Mouse (Mus musculus) cerebellum, postnatal 25 days (tissue): ENCODE measurements at regions not wholly inside any gene's neighbourhood (a gene's known extent, or its start where the extent isn't known, plus 50 kb on each side); places are given as distances from the start of the nearest gene placed in this dataset.

Source experiments
- DNase-seq, 2 experiments: peaks; one replicate each; pipeline ENCODE4 v3.0.0; 2021; ENCODE audit warnings: mixed read lengths in 2 of 2

DNA sequence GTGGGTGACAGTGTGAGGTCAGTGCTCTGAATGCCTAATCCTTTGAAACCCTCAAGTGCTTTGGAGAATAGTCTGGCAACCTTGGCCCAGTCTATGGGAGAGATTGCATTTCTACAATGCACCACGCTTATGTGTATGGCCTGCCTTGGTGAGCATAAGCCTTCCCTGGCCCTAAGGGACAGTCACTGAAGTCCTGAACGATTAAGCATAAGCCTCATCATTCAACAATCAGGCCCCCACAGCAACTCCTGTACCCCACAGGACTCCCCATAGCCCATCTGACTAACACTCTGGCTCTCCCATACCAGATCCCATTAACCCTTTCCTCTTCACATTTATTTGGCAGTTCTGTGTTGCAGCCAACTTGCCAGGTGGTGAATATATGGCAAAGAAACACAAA, 203.1 kb upstream of the Ano5 start:
- DNase-seq, result no peak

DNA sequence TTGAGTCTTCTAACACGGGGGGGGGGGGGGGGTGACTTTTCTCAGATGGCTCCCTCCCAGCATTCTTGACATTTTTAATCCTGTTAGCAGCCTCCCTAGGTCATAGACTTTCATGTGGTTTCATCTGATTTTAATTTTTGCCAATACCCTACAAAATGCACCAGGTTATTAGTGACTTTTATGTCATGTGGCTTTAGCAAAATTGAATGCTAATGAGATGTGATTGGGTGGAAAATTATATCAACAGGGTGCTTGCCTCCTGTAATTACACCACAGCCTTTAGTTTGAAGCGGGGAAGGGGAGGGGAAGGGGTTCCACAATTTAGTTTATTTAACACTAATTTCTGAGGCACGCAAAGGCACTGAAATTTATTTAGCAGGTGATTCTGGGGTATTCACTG, 200.6 kb upstream of the Ano5 start:
- no peak for DNase-seq

DNA sequence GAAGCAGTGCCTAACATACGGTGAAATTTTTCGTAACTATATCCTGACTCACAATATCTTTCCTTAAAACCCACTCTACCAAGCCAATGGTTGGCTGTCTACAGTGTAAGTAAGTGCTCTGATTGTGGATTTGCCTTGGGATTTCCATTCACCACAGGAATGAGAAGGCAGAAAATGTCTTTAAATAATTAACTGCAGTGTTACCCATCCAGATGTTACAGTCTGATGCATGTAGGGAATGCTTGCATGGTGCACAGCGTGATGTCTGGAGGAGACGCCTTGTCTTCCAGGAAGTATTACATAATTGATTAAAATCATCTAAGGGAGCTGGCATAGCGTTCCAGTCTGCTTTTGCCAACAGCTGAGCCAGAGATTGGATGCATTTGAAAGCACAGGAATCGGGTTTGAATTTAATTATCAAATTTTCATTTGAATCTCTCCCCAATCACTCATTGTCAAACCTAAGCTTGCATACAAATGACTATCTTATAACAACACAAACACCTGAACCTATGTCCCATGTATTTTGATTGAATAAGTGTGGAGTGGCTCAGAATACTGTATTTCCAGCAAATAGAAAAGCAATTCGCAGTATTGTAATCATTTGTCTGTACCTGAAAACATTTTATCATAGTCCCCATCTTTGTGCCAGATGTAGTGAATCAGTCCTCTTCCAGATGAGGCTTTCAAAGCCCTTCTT, 170.8 kb upstream of the Ano5 start:
- DNase-seq, result no peak

DNA sequence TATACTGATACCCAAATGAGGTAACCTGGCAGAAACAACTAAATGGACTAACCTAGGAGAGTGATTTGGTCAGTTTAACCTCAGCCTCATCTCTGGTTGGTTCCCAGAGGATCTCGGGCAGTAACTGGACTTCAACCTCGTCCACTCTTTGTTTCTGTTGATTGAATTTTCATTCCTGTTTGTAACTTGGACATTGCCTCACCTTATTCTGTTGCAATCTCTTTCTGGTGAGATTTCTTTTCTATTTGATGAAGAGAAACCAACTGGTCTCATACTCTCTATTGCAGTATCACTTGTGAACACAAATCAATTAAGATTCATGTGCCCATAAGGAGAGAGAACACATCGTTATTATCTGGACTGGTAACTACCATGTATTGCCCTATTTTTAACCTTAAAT, 163.3 kb upstream of the Ano5 start:
- no peak for DNase-seq

DNA sequence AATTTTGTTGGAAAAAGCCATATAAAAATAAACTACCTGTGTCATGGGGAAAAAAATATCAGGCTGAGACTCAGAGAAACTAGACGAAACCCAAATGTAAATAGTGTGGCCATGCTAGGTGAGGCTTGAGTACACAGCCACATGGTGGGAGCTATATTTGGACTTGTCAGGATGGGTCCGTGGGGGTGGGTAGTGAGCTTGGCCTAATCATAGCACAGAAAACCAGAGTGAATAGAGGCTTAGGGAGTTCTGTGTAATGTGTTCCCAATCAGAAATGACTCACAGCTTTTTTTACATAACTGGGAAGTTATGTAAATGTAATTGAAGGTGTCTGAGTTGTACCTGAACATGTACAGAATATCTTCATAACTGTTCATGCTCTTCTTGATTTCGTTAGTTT, 150.7 kb upstream of the Ano5 start:
- DNase-seq, result no peak

DNA sequence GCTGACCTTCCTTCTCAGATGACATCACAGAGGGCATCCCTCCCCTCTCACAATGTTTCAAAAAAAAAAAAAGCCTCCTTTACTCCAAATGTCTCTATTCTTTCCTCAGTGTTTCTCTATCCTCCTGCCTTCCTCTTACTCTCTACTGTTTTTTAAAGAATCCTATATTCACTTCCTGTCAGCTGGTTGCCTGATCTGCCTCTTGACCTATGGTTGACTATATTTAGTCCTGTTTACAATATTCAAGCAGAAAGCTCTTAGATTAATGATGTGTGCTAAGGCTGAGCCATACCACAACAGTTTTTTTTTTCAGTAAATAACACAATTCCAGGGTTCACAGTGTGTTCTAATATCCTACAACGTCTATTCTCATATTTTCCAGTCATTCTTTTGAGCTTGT, 133.2 kb upstream of the Ano5 start:
- no peak for DNase-seq
